Mouse (Mus musculus) heart, postnatal 0 days (tissue): Measurements from ENCODE around the gene Slc7a8.

Source experiments
- CTCF ChIP-seq: IDR thresholded peaks from 2 replicates; pipeline ENCODE4 v1.5.1; 2016; ENCODE audit warnings: antibody characterized with exemption, control low read depth, low read depth
- EP300 ChIP-seq: IDR thresholded peaks from 2 replicates; pipeline ENCODE4 v1.6.1; 2016; ENCODE audit warnings: antibody characterized with exemption, low read depth

DNA sequence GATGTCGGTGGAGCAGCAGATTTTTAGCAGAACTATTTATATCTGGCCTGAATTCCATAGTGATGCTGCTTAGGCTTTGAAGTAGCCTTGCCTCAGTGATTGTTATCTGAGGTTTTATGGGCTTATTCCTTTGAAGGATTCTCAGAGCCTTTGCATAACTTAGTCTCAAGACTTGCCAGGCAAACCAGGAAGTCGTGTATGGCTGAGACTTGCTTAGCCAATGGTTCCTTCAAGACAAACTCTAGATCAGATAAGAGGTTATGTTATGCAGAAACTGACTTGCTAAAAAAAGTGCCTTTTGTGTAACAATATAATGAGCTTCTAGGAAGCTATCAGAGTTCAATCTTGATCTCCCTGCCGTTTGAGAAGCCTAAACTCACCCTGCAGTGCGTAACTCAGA, 20.7 kb upstream of the Slc7a8 start:
- TF ChIP-seq EP300 (no peak), CTCF (no peak)
